Mouse (Mus musculus): Measurements from ENCODE around the gene Kcnq1.

The Kcnq1 gene

GRCm38 (mm10) chr7:143093847-143094246 lies 12.3 kb upstream of the Kcnq1 start:
- no peak for DNase-seq (ENCODE audit: low spot score)

GRCm38 (mm10) chr7:143094592-143095553 lies 11.3 kb upstream of the Kcnq1 start, which contains the start of gene Trpm5:
TSS of gene Trpm5 (minus strand) at chr7:143094642.
- DNase-seq (ENCODE audit: low spot score), result no peak

- DNase-seq (ENCODE audit: low spot score), result no peak
Measured at GRCm38 (mm10) chr7:143095554-143095907, 10.6 kb upstream of the Kcnq1 start.

- no peak for DNase-seq (ENCODE audit: low spot score)
Measured at GRCm38 (mm10) chr7:143100759-143101158, 5.4 kb upstream of the Kcnq1 start.

GRCm38 (mm10) chr7:143105258-143105897 lies 784 bp upstream of the Kcnq1 start:
- DNase-seq (ENCODE audit: low spot score), result no peak

GRCm38 (mm10) chr7:143106672-143107465 lies 707 bp downstream of the Kcnq1 start:
- no peak for DNase-seq (ENCODE audit: low spot score)

- DNase-seq (ENCODE audit: low spot score), result no peak
Measured at GRCm38 (mm10) chr7:143108200-143108599, 2.0 kb downstream of the Kcnq1 start.

GRCm38 (mm10) chr7:143108996-143109660 lies 3.0 kb downstream of the Kcnq1 start:
- DNase-seq (ENCODE audit: low spot score), result no peak

- no peak for DNase-seq (ENCODE audit: low spot score)
Measured at GRCm38 (mm10) chr7:143109696-143110095, 3.5 kb downstream of the Kcnq1 start.

GRCm38 (mm10) chr7:143110803-143111202 lies 4.6 kb downstream of the Kcnq1 start:
- no peak for DNase-seq (ENCODE audit: low spot score)

- DNase-seq (ENCODE audit: low spot score), result no peak
Measured at GRCm38 (mm10) chr7:143111719-143112118, 5.6 kb downstream of the Kcnq1 start.

- DNase-seq (ENCODE audit: low spot score), result no peak
Measured at GRCm38 (mm10) chr7:143112395-143112794, 6.2 kb downstream of the Kcnq1 start.

- DNase-seq (ENCODE audit: low spot score), result no peak
Measured at GRCm38 (mm10) chr7:143114773-143115172, 8.6 kb downstream of the Kcnq1 start.

GRCm38 (mm10) chr7:143116521-143116920 lies 10.4 kb downstream of the Kcnq1 start:
- DNase-seq (ENCODE audit: low spot score), result no peak

- DNase-seq (ENCODE audit: low spot score), result no peak
Measured at GRCm38 (mm10) chr7:143119407-143119806, 13.2 kb downstream of the Kcnq1 start.

GRCm38 (mm10) chr7:143119826-143120225 lies 13.7 kb downstream of the Kcnq1 start:
- no peak for DNase-seq (ENCODE audit: low spot score)

- no peak for DNase-seq (ENCODE audit: low spot score)
Measured at GRCm38 (mm10) chr7:143122191-143122590, 16.0 kb downstream of the Kcnq1 start.

GRCm38 (mm10) chr7:143123876-143124669 lies 17.9 kb downstream of the Kcnq1 start:
- DNase-seq (ENCODE audit: low spot score), result no peak

- DNase-seq (ENCODE audit: low spot score), result no peak
Measured at GRCm38 (mm10) chr7:143124902-143125301, 18.7 kb downstream of the Kcnq1 start.

- no peak for DNase-seq (ENCODE audit: low spot score)
Measured at GRCm38 (mm10) chr7:143132815-143133214, 26.7 kb downstream of the Kcnq1 start.

GRCm38 (mm10) chr7:143136125-143136524 lies 30.0 kb downstream of the Kcnq1 start:
- DNase-seq (ENCODE audit: low spot score), result no peak

All from spleen, adult 12 weeks (tissue).